Mouse (Mus musculus): ENCODE measurements around the gene Iqcf1. TPM values are rescaled to one million over a fixed set of nuclear protein-coding genes. Genes with fewer than 3 reads are reported as not detected.

Iqcf1 gene
- polyA plus RNA-seq, 1 experiment from 2014 or later, result not detected

- Histone ChIP-seq H3K4me3 (ENCODE audit: low read depth, low read length) (peak overlapping the region; percentile 82), H3K9ac (ENCODE audit: low read depth, low read length) (peak overlapping the region; percentile 93), H3K4me2 (replicated peaks; ENCODE audit: low read depth, low read length) (peak overlapping the region; percentile 97), H3K27me3 (ENCODE audit: control insufficient read depth, insufficient read depth, low read length) (no peaks in the 10 kb centered on the region), H3K4me1 (replicated peaks; ENCODE audit: control insufficient read depth, insufficient read depth, low read length) (peaks cover 31% of the 10 kb centered on the region), H3K36me3 (ENCODE audit: control insufficient read depth, insufficient read depth, low read length) (0 out of 2 replicates have a peak, but pooled peaks cover 2% of the 10 kb centered on the region), H3K9me3 (ENCODE audit: control insufficient read depth, low read length) (no peaks in the 10 kb centered on the region), H3K27ac (ENCODE audit: low read depth, low read length) (peak overlapping the region; percentile 98)
- ATAC-seq (ENCODE audit: low FRiP score) (peak; percentile 15), DNase-seq (ENCODE audit: low spot score) (peak; percentile 62)
- under 1% methylated on average over 16 of the region's 17 CpGs for WGBS
Measured at GRCm38 (mm10) chr9:106454888-106455681, 44.7 kb upstream of the Iqcf1 start.

GRCm38 (mm10) chr9:106456325-106457162 lies 43.2 kb upstream of the Iqcf1 start:
- peak overlapping the region; percentile 82 for H3K4me3 ChIP-seq (ENCODE audit: low read depth, low read length)
- DNase-seq (ENCODE audit: low spot score) (peak; percentile 73), ATAC-seq (ENCODE audit: low FRiP score) (peak; percentile 8)
- peaks cover 31% of the 10 kb centered on the region for H3K4me1 ChIP-seq (replicated peaks; ENCODE audit: control insufficient read depth, insufficient read depth, low read length)
- peak overlapping the region; percentile 98 for H3K27ac ChIP-seq (ENCODE audit: low read depth, low read length)
- no peaks in the 10 kb centered on the region for H3K27me3 ChIP-seq (ENCODE audit: control insufficient read depth, insufficient read depth, low read length)
- peaks cover 12% of the 10 kb centered on the region; the same call in 1 of the 2 replicates for H3K36me3 ChIP-seq (ENCODE audit: control insufficient read depth, insufficient read depth, low read length)
- H3K9me3 ChIP-seq (ENCODE audit: control insufficient read depth, low read length), result no peaks in the 10 kb centered on the region
- H3K4me2 ChIP-seq (replicated peaks; ENCODE audit: low read depth, low read length), result peak overlapping the region; percentile 97
- H3K9ac ChIP-seq (ENCODE audit: low read depth, low read length), result peak overlapping the region; percentile 93
- WGBS, result 28% methylated on average over 14 of the region's 15 CpGs

GRCm38 (mm10) chr9:106457163-106457559 lies 42.6 kb upstream of the Iqcf1 start:
- H3K4me3 ChIP-seq (ENCODE audit: low read depth, low read length), result peak overlapping the region; percentile 82
- WGBS, result 32% methylated on average over 9 of the region's 9 CpGs
- peak overlapping the region; percentile 97 for H3K4me2 ChIP-seq (replicated peaks; ENCODE audit: low read depth, low read length)
- peak overlapping the region; percentile 98 for H3K27ac ChIP-seq (ENCODE audit: low read depth, low read length)
- H3K4me1 ChIP-seq (replicated peaks; ENCODE audit: control insufficient read depth, insufficient read depth, low read length), result peaks cover 31% of the 10 kb centered on the region
- no peak for DNase-seq (ENCODE audit: low spot score)
- H3K36me3 ChIP-seq (ENCODE audit: control insufficient read depth, insufficient read depth, low read length), result peaks cover 17% of the 10 kb centered on the region
- H3K27me3 ChIP-seq (ENCODE audit: control insufficient read depth, insufficient read depth, low read length), result no peaks in the 10 kb centered on the region
- peak overlapping the region; percentile 93 for H3K9ac ChIP-seq (ENCODE audit: low read depth, low read length)
- no peak for ATAC-seq (ENCODE audit: low FRiP score)
- no peaks in the 10 kb centered on the region for H3K9me3 ChIP-seq (ENCODE audit: control insufficient read depth, low read length)

- Histone ChIP-seq H3K4me3 (ENCODE audit: low read depth, low read length) (peak overlapping the region; percentile 82), H3K36me3 (ENCODE audit: control insufficient read depth, insufficient read depth, low read length) (peaks cover 18% of the 10 kb centered on the region), H3K9ac (ENCODE audit: low read depth, low read length) (peak overlapping the region; percentile 93; the same call in 1 of the 2 replicates), H3K9me3 (ENCODE audit: control insufficient read depth, low read length) (no peaks in the 10 kb centered on the region), H3K4me2 (replicated peaks; ENCODE audit: low read depth, low read length) (peak overlapping the region; percentile 97), H3K4me1 (replicated peaks; ENCODE audit: control insufficient read depth, insufficient read depth, low read length) (peaks cover 25% of the 10 kb centered on the region), H3K27ac (ENCODE audit: low read depth, low read length) (0 out of 2 replicates have a peak overlapping the region, but pooled peaks have one; percentile 24), H3K27me3 (ENCODE audit: control insufficient read depth, insufficient read depth, low read length) (no peaks in the 10 kb centered on the region)
- WGBS, result 65% methylated on average over 5 of the region's 5 CpGs
- ATAC-seq (ENCODE audit: low FRiP score) (no peak), DNase-seq (ENCODE audit: low spot score) (no peak)
Measured at GRCm38 (mm10) chr9:106457920-106458319, 41.8 kb upstream of the Iqcf1 start.

GRCm38 (mm10) chr9:106459946-106460345 lies 39.8 kb upstream of the Iqcf1 start:
- no peak for DNase-seq (ENCODE audit: low spot score)
- no peak for ATAC-seq (ENCODE audit: low FRiP score)
- no peak overlapping the region for H3K9ac ChIP-seq (ENCODE audit: low read depth, low read length)
- no peak overlapping the region for H3K4me2 ChIP-seq (replicated peaks; ENCODE audit: low read depth, low read length)
- no peaks in the 10 kb centered on the region for H3K27me3 ChIP-seq (ENCODE audit: control insufficient read depth, insufficient read depth, low read length)
- peaks cover 32% of the 10 kb centered on the region for H3K4me1 ChIP-seq (replicated peaks; ENCODE audit: control insufficient read depth, insufficient read depth, low read length)
- no peak overlapping the region for H3K4me3 ChIP-seq (ENCODE audit: low read depth, low read length)
- no peak overlapping the region for H3K27ac ChIP-seq (ENCODE audit: low read depth, low read length)
- peaks cover 25% of the 10 kb centered on the region for H3K36me3 ChIP-seq (ENCODE audit: control insufficient read depth, insufficient read depth, low read length)
- no peaks in the 10 kb centered on the region for H3K9me3 ChIP-seq (ENCODE audit: control insufficient read depth, low read length)
- WGBS, result 86% methylated on average over 15 of the region's 15 CpGs

- H3K4me3 ChIP-seq (ENCODE audit: low read depth, low read length), result no peak overlapping the region
- no peak overlapping the region for H3K4me2 ChIP-seq (replicated peaks; ENCODE audit: low read depth, low read length)
- DNase-seq (ENCODE audit: low spot score), result no peak
- no peak overlapping the region for H3K9ac ChIP-seq (ENCODE audit: low read depth, low read length)
- 76% methylated on average over 18 of the region's 18 CpGs for WGBS
- H3K9me3 ChIP-seq (ENCODE audit: control insufficient read depth, low read length), result no peaks in the 10 kb centered on the region
- no peaks in the 10 kb centered on the region for H3K27me3 ChIP-seq (ENCODE audit: control insufficient read depth, insufficient read depth, low read length)
- no peak for ATAC-seq (ENCODE audit: low FRiP score)
- H3K27ac ChIP-seq (ENCODE audit: low read depth, low read length), result no peak overlapping the region
- peaks cover 25% of the 10 kb centered on the region for H3K36me3 ChIP-seq (ENCODE audit: control insufficient read depth, insufficient read depth, low read length)
- H3K4me1 ChIP-seq (replicated peaks; ENCODE audit: control insufficient read depth, insufficient read depth, low read length), result peaks cover 35% of the 10 kb centered on the region
Measured at GRCm38 (mm10) chr9:106460401-106461025, 39.3 kb upstream of the Iqcf1 start.

- DNase-seq (ENCODE audit: low spot score) (no peak), ATAC-seq (ENCODE audit: low FRiP score) (no peak)
- WGBS, result 91% methylated on average over 9 of the region's 9 CpGs
- H3K4me2 ChIP-seq (replicated peaks; ENCODE audit: low read depth, low read length), result no peak overlapping the region
- no peaks in the 10 kb centered on the region for H3K9me3 ChIP-seq (ENCODE audit: control insufficient read depth, low read length)
- H3K27ac ChIP-seq (ENCODE audit: low read depth, low read length), result no peak overlapping the region
- no peak overlapping the region for H3K4me3 ChIP-seq (ENCODE audit: low read depth, low read length)
- peaks cover 25% of the 10 kb centered on the region for H3K36me3 ChIP-seq (ENCODE audit: control insufficient read depth, insufficient read depth, low read length)
- no peak overlapping the region for H3K9ac ChIP-seq (ENCODE audit: low read depth, low read length)
- peaks cover 33% of the 10 kb centered on the region for H3K4me1 ChIP-seq (replicated peaks; ENCODE audit: control insufficient read depth, insufficient read depth, low read length)
- no peaks in the 10 kb centered on the region for H3K27me3 ChIP-seq (ENCODE audit: control insufficient read depth, insufficient read depth, low read length)
Measured at GRCm38 (mm10) chr9:106461026-106461415, 38.7 kb upstream of the Iqcf1 start.

GRCm38 (mm10) chr9:106461641-106462429 lies 37.9 kb upstream of the Iqcf1 start:
- Histone ChIP-seq H3K9ac (ENCODE audit: low read depth, low read length) (no peak overlapping the region), H3K27ac (ENCODE audit: low read depth, low read length) (no peak overlapping the region), H3K4me3 (ENCODE audit: low read depth, low read length) (no peak overlapping the region), H3K4me1 (replicated peaks; ENCODE audit: control insufficient read depth, insufficient read depth, low read length) (peaks cover 25% of the 10 kb centered on the region), H3K36me3 (ENCODE audit: control insufficient read depth, insufficient read depth, low read length) (peaks cover 25% of the 10 kb centered on the region), H3K27me3 (ENCODE audit: control insufficient read depth, insufficient read depth, low read length) (no peaks in the 10 kb centered on the region), H3K4me2 (replicated peaks; ENCODE audit: low read depth, low read length) (no peak overlapping the region), H3K9me3 (ENCODE audit: control insufficient read depth, low read length) (no peaks in the 10 kb centered on the region)
- no peak for DNase-seq (ENCODE audit: low spot score)
- 80% methylated on average over 16 of the region's 16 CpGs for WGBS
- ATAC-seq (ENCODE audit: low FRiP score), result no peak

All from hindbrain, embryonic 11.5 days (tissue).